Mouse (Mus musculus): ENCODE measurements around the gene Sh3bgrl2.
A peak's percentile ranks its signal among the peaks of the same experiment; 100 is the strongest.

The Sh3bgrl2 gene

DNA sequence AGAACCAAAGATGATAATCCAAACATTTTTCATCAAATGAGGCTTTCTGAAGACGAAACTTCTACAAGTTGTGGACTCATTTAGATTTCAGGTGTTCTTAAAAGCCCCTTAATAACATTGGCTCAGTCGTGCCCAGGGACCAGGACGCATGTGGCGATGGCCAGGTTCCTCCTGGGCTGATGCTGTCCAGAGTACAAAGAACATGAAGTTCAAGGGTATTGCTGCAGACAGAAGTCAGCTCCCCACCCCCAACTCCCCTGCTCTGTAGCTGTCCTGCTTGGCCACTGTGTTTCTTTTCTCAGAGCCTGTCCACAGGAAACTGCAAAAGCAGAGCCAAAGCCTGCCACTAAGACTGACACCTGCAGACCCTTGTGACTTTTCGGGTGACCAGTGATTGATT lies 45.7 kb downstream of the Sh3bgrl2 start:
- no peak for DNase-seq

DNA sequence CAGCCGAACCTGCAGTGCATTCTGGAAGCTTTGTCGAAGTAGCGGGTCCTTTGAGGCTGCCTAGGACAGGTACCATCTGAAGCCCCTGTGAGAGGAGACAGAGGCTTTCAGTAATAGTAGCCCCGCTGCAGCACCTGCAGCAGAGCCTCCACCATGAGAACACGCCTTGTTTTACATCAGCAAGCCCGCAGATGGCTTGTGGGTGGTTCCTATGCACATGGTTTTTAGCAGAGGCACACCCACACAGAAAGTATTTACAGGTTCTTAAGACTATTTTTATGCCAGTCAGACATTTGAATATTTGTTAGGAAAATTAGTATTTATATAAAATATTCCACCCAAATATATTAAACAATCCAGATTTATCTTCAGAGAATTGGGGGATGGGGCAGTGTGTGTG lies 48.0 kb downstream of the Sh3bgrl2 start:
- no peak for DNase-seq

DNA sequence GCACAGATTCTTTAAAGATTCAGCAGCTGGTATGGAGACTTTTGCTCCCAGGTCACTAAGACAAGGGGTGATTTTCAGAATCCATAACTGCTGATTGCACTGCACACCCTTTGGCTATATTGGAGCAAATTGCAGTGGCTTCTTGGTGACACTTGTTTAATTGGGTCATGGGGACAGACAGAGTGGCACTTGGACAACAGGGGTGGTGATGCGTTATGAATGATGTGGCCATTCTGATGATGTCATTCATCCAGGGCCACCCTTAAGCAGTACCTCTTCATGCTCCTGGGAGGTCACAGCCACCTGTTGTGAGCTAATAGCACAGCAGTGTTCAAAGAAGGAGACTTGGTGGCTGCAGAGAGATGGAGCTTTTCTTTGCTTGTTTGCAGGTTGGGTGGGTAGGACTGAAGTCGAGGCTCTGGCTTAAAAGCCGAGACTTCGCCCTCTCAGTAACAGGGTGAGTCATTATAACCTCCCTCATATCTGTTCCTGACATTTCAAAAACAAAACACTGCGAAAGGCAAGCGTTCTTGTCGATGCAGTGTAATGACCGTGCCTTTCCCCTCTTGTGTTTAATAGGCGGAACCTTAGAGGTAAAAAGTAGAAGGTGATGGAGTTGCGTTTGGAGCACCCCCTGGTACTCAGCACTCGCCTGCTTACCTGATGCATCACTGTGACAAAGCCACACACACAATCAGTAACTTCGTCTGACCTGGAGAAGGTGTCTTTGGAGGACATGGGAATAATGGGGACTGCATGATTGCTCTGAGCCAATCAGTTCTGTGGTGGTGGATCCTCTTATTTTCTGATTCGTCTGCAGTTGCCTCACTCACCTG lies 48.7 kb downstream of the Sh3bgrl2 start:
- no peak for DNase-seq

DNA sequence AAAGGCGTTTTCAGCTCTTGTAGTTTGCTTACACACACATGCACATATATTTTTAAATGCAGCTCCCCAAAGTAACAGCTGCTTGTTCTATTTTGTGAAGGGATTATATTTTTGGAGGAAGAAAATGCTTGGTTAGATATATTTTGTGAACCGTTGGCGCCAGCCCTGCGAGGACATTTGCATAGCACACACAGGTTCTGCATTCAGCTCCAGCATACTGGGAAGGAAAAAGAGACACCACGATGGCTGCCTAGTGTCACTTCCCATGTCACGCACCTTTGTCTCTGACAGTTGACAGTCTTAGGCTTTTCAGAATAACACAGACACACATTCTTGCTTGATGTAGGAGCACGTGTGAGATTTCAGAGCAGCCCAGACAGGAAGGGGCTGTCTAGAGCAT lies 49.9 kb downstream of the Sh3bgrl2 start:
- no peak for DNase-seq

DNA sequence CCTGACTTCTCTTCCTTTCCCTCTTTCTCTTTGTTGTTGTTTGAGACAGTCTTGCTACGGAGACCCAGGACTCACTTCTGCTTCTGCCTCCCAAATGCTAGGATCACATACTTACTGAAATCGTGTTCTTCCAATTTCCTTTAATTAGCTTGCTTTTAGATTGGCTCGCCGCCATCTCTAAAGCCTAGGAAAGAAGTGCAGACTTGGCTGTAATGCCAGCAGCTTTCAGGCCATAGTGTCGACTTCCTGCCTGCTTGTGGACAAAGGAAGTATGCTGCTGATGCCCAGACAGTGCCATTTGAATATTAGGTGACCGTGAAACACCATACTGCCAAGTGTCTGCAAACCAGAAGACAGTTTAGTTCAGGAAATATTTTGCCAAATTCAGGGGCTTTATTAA lies 51.4 kb downstream of the Sh3bgrl2 start:
- no peak for DNase-seq

DNA sequence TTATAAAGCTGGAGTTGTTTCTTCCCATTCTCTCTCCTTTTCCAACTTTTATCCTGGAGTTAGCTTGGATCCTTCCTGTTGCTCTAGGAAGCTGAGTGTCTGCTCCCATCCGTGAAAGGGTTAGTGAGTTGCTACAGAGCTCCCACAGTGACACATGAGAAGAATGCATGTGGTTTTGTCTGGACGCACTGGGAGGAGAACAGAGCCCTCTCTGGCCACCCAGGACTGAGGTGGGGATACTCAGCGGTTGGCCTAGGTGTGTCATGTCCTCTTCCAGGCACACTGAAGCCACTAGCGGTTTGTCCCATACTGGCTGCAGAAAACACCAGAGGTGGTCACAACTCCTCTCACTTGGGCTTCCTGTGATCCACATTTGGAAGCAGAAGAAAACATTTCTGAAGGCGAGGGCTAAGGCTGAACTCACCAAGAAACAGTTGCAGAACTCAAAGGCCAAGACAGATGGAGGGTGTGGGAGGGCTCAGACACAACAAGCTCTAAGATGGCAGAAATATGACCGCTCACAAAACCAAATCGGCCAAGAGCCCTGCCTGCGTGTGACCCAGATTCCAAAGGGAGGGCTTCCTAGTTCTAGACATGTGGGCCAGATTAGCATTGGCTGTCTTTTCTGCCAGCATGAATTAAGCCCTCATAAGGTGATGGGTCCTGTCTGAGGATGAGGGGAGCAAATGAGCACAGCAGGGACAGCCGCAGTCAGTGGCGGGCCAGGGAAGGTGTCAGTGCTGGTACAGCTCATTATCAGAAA lies 52.3 kb downstream of the Sh3bgrl2 start:
- DNase-seq, result no peak

DNA sequence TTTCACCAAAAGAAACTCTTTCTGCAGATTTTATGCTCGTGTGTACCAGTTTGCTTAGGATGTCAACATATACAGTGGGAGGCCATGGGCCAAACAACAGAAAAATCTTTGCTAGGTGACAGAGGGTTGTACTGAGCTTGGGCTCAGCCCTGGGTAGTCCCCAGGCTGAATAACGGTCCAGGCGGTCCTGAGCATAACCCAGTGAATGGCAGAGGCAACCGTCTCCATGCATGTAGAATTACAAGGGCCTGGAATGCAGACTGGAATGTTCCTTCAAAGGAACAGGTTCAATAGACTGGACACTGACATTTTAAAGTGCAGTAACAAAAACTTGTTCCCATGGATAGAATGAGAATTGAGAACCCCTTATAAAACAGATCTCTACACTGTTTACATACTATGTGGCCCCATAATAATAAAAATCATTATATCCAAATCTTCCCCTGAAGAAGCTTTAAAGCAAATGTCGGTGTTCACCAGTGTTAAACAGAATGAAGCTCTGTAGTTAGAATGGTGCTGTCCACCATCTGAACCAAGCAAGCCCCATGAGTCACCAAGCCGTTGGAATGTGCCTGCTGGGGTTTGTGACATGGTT lies 54.1 kb downstream of the Sh3bgrl2 start:
- no peak for DNase-seq

DNA sequence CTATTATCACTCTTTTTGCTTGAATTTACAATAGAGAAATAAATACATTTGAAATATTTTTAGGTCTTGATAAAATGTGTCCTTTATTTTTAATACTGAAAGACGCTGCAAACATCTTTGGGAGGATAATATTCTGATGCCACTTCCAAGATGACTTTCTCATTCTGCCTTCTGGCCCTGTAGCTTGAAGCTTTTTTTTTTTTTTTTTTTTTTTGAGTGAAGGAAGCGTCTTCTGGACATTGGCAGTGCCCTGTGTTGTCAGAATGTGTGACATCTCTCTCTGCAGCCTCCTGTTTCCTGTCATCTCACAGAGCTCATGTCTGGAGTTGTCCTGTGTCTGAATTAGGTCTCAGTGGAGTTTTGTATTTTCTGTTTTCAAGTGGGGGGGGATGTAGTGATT lies 55.0 kb downstream of the Sh3bgrl2 start:
- no peak for DNase-seq

DNA sequence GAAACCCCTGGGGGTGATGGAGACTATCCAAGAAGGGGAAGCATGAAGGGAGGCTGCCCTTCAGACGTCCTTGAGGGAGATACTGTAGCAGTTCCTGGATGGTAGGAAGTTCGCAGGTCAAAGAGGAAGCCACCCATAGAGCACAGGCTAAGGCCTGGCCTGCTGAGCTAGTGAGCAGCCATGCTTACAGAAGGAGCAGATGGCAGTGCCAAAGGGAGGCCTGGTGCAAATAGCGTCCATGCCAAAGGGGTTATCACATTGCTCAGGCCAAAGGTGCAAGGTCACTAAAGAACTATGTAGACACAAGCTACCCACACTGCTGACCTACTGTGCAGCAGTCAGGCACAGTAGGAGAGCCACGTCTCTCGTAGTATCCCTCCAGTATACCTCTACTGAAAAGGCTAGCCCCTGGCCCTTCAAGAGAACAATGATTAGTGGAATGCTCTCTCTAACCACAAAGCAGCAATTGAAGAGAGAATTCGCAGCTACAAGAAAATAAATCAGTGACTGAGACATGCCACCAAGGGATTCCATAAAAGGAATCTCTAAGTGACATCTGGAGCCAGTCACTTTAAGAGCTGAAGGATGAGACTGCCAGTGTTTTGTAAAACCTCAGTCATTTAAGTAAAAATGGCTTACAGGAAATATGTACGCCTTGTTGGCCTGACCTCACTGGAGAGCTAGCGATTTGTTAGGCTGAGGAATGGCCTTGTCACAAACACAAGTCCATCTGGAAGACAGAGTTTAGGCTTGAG lies 57.9 kb downstream of the Sh3bgrl2 start:
- no peak for DNase-seq

DNA sequence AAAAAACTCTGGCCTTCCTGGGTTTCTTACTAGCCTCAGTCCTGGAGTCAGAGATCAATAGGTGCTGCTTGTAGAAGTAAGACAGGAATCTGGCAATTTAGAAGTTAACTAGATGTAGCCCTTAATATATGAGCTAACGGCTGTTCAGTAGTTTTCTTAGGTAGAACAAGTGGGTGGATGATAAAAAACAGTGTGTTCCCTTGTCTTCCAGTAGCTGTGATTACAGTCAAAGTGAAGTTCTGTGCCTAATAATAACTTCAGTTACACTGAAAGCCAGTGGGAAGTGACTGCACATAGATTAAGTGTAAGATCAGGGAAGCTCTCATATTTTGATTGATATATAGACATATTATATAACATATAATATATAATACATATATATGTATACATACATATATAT lies 60.0 kb downstream of the Sh3bgrl2 start:
- DNase-seq, result no peak

DNA sequence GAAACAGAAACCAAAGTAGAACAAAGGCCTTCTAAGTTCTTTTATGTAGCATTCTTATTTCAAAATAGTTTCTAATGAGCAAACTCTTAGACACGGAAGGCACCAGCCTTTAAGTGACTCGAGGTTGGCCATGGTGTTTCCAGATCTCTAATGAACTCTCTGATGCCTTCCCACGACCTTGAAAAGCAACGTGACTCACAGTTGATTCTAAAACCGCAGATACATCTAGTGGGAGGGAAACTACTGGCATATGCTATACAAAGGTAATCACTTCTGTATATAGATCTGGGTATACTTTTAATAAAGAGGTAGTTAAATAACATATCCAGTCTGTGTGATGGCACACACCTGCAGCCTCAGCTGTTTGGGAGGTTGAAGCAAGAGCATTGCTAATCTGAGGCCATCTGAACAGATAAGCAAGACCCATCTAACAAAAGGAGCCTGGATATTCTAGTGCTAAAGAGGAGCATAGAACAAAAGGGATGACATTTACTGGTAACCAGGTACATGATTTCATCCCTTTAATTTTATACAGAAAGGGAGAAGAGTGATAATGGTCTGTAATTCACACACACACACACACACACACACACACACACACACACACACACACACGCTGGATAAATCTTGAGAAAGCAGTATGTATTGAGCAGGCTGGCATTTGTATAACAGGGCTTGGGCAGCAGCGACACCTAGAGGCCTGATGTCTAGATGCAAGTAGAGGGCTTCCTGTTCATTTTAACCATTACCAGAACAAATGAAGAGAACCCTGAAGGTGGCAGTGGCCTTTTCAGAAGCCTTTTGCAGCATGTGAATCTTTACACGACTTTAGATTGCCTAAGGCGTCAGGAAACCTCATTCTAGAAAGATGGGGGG lies 61.5 kb downstream of the Sh3bgrl2 start:
- DNase-seq, result peak; percentile 68

DNA sequence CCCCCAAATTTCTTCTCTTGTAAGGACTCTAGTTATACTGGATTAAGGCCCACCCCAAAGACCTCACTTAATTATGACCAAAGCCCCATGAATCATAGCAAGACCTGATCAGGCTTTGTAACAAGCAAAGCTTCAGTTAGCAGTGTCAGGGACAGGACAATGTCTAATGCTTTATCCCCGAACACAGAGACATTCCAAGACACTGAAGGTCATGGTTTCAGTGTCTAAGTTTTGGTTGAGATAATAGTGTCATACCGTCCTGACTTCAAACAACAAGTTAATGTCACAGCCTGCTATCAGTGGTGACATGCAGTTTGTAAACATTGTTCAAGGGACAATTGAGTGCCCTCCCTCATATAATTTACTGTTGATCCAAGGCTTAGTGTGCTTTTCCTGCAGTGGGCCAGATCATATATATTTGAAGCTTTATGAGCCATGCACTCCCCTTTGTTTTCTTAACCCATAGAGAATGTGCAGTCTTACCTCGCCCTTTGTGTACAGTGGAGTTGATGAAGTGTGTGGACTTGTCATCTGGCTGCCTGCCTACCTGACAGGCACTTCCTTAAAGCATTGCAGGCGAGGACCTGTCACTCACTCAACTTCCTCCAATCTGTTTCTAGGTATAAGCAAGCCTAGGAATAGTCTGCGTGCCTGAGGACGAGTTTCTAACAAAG lies 67.9 kb downstream of the Sh3bgrl2 start:
- no peak for DNase-seq

DNA sequence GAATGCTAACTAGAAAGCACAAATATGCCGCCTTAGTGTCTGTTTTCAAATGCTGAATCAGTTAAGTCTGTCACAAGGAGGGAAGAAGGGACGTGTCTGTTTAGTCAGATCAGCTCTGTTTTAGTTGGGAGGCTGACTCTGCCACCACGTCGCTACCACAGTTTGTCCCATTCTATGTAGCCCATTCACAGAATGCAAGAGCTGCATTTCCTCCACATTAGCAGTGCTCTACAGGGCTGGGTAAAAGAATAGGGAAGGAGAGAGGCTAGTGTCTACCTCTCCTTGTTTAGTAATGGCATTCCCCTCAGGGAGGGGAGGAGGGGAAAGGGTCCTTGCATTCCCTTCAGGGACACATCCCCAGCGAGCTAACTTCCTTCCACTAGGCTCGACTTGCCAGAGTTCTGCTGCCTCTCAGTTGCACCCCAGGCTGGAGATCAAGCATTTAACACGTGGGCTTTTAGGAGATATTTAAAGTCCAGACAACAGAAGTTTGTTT lies 68.5 kb downstream of the Sh3bgrl2 start:
- DNase-seq, result no peak

DNA sequence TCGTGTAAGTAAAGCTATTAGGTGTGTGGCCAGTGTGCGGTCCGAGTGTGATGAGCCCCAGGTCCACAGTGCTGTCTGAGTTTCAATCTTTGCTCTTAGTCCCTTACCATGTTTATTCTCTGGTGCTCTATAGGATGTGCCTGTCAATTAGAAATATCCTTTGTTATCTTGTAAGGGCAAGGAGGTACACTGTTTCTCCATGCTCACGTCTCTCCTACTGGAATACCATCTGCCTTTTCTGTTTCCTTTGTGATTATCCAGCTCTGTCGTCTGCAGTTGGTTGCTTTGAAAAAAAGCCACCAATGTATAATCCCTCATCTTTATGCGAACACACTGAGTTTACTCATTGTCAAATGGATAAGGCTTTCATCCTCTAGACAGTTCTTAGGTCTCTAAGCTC lies 75.3 kb downstream of the Sh3bgrl2 start:
- no peak for DNase-seq

DNA sequence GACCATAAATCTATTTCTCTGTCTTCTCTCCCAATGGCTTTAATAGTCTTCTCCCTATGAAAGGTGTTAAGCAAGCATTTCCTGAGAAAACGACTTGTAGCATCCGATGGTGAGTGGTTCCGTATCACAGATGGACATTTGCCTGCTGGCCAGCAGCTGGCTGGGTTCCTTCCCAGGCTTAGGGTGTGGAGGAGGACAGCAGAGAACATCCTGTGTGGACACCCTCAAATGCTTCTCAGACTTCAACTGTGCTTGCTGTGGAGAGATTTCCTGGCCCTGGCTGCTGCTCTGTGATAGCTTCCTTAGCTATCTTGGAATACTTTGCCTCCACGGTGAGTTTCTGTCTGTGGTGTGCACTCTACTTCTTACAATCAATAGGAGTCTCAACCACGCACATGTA lies 76.1 kb downstream of the Sh3bgrl2 start:
- no peak for DNase-seq

DNA sequence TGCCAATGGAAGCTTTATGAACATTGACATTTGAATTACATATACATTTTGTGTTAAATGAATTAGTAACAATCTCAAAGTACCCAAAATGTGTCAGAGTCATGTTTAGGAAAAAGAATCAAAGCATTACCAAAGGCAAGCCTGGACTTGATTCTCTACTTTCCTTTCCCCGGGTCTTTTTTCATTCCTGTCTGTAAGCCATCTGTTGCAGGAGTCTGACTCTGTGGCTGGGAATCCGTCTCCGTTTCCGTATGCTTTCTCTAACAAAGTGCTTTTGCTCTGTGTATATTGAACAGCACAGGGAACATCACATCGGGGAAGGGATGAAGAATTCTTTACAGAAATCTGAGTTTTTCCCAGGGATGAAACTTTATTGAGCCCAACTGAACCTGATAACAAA lies 77.0 kb downstream of the Sh3bgrl2 start:
- no peak for DNase-seq

DNA sequence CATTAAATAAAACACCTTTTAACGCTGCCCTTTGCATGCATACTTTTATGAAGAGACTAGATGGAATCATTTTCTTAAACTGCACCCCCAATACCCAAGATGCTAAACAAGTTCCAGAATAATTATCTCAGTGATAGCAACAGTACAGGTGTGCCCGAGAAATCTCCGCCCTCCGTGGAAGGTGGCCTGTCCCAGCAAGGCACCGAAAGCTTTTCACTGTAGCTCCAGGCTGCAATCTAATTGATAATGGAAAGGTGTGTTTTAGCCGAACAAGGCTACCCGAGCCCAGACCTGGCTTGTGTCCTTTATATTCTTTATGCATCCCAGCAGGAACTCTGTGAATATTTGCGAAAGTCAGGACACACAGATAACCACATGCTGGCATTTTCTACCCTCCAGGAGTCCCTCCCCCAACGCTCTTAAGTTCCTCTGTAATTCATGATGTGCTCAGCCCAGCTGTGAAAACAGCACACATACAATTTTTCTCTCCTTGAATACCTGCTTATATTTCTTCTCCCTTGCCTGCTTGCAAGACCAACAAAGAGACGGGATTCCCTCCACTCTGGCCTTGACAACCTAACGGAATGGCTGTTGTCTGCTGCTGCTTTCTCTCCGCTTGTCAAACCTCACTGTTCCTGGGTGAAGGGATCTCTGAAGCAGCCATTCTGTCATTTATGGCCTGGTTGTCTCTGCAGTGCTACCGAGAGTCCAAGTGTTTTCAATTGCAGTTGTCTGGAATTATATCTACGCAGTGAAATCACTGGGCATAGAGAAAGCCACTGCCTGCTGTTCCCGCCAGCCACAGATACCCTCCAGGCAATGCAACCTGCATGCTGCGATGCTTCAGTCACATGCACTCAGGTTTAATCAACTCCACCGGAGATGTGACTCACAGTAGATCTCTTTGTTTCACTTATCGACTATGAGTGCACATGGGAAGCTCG lies 80.8 kb downstream of the Sh3bgrl2 start:
- no peak for DNase-seq

DNA sequence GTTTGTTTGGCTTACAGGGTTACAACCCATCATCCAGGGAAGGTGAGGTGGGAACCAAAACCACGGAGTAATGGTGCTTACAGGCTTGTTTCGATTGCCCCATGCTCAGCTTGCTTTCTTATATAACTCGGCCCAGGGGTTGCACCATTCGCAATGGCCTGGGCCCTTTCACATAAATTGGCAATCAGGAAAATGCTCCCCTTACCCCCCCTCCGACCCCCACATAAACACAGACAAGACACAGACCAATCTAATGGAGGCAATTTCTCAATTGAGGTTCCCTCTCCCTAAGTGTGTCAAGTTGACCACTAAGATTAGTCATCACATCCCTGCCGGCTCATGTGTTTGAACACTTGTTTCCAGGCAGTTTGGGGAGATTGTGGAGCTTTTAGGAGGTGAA lies 82.2 kb downstream of the Sh3bgrl2 start:
- DNase-seq, result no peak

DNA sequence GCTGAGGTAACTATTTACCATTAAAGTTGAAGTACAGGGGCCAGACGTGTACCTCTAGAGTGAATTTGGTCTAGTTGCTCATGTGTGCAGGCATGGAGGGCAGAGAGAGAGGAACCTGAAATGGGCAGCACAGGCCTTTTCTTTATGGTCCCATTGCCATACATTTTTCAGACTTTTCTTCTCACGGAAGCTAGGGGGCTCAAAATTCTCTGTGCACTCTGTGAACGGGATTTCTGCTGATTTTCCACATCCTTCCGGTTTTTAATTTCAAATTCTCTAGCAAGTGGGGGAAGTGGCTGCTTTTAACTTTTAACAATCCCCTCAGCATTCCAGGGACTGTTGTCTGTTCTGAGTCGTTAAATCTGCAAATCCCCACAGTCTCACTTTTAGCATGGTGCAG lies 83.8 kb downstream of the Sh3bgrl2 start:
- DNase-seq, result no peak

DNA sequence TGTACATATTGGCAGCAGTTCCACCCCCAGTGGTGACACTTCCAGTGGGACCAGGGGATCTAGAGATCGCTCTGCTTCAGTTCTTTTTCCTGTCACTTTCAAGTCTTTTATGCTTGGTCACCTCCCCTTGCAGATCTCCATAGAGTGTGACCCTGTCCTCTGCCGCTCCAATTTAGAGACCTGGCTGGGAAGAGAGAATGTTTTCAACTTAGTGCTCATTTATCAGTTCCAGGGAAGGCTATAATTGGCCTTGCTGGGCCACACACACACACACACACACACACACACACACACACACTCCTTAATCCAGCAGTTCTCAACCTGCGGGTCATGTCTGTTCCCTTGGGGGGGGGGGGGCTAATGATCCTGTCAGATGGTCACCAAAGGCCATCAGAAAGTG lies 86.6 kb downstream of the Sh3bgrl2 start:
- no peak for DNase-seq

Data from thymus, postnatal 25 days (tissue).